Mouse (Mus musculus) heart, adult 2 months (tissue): ENCODE measurements at regions not wholly inside any gene's neighbourhood (a gene's known extent, or its start where the extent isn't known, plus 50 kb on each side); places are given as distances from the start of the nearest gene placed in this dataset.

Experiments
- DNase-seq, 2 experiments: peaks; one replicate each; pipeline ENCODE4 v3.0.0; 2021
- H3K27ac ChIP-seq: fragments of 200-600 bp; 2 replicates; pipeline ENCODE4 v1.8.1; 2022
- H3K27me3 ChIP-seq: fragments of 200-500 bp; 2 replicates; pipeline ENCODE4 v1.6.1; 2012; ENCODE audit warnings: mild to moderate bottlenecking, low read length, inconsistent platforms, mixed read lengths; ENCODE audit not compliant: control insufficient read depth, insufficient read depth
- H3K36me3 ChIP-seq: fragments of 200-500 bp; 2 replicates; pipeline ENCODE4 v1.6.1; 2012; ENCODE audit warnings: low read length, inconsistent platforms; ENCODE audit not compliant: control insufficient read depth, insufficient read depth
- H3K4me1 ChIP-seq: fragments of 200-500 bp; 2 replicates; pipeline ENCODE4 v1.6.1; 2011; ENCODE audit warnings: low read length; ENCODE audit not compliant: control insufficient read depth, insufficient read depth
- H3K4me3 ChIP-seq: fragments of 200-600 bp; 2 replicates; pipeline ENCODE4 v1.8.1; 2022
- H3K79me2 ChIP-seq: fragments of 200-500 bp; replicated peaks from 2 replicates; pipeline ENCODE4 v1.6.1; 2012; ENCODE audit warnings: mild to moderate bottlenecking, inconsistent platforms, low read length, moderate library complexity, mixed read lengths; ENCODE audit not compliant: control insufficient read depth, insufficient read depth
- H3K9ac ChIP-seq: fragments of 200-500 bp; 2 replicates; pipeline ENCODE4 v1.6.1; 2012; ENCODE audit warnings: low read depth, mild to moderate bottlenecking, control low read depth, inconsistent platforms, low read length, mixed read lengths
- CTCF ChIP-seq: fragments of 200-600 bp; IDR thresholded peaks from 2 replicates; pipeline ENCODE4 v1.8.1; 2022; ENCODE audit warnings: antibody characterized with exemption, mild to moderate bottlenecking, moderate library complexity
- EP300 ChIP-seq: fragments of 200-500 bp; IDR thresholded peaks from 2 replicates; pipeline ENCODE4 v1.6.1; 2011; ENCODE audit warnings: low read depth, low read length, control low read depth; ENCODE audit not compliant: insufficient read depth
- POLR2A ChIP-seq: fragments of 200-500 bp; IDR thresholded peaks from 2 replicates; pipeline ENCODE4 v1.6.1; 2011; ENCODE audit warnings: mild to moderate bottlenecking, low read depth, low read length, control low read depth; ENCODE audit not compliant: insufficient read depth
- WGBS: fragments of 180-500 bp; shearing (Covaris S2); methylation state at CpG from one replicate; pipeline ENCODE4 v1.1.7; 2018; 5-methylcytosine and 5-hydroxymethylcytosine counted together
- intact Hi-C: fragments of 180-260 bp; cut with DNase I; formaldehyde crosslinking; loops from one replicate; pipeline ENCODE4 v1.15.1; 2025

- intact Hi-C loops, result no loop called here
- Histone ChIP-seq H3K4me3 (no peak overlapping the region), H3K4me1 (no peaks in the 10 kb centered on the region), H3K36me3 (no peaks in the 10 kb centered on the region), H3K9ac (no peak overlapping the region), H3K79me2 (no peaks in the 10 kb centered on the region), H3K27me3 (no peaks in the 10 kb centered on the region), H3K27ac (no peak overlapping the region)
- no peak for DNase-seq
- WGBS, result 75% methylated on average over 1 of the region's 1 CpGs
- no peak for TF ChIP-seq POLR2A
- no peak for TF ChIP-seq EP300
- TF ChIP-seq CTCF, result no peak
Measured at GRCm38 (mm10) chr2:47363476-47363875, 1450.4 kb upstream of the Acvr2a start.

GRCm38 (mm10) chr2:47368296-47368695 lies 1445.6 kb upstream of the Acvr2a start:
- Histone ChIP-seq H3K27me3 (no peaks in the 10 kb centered on the region), H3K4me3 (no peak overlapping the region), H3K27ac (no peak overlapping the region), H3K79me2 (no peaks in the 10 kb centered on the region), H3K36me3 (no peaks in the 10 kb centered on the region), H3K9ac (no peak overlapping the region), H3K4me1 (no peaks in the 10 kb centered on the region)
- TF ChIP-seq EP300 (no peak), CTCF (no peak), POLR2A (no peak)
- intact Hi-C loops, result no loop called here
- no peak for DNase-seq
